Mouse (Mus musculus) midbrain, embryonic 12.5 days (tissue): ENCODE results near the gene Nfe2l2. TPM values are rescaled to one million over a fixed set of nuclear protein-coding genes. Genes with fewer than 3 reads are reported as not detected.
"Not testable (repeated sequence)": the region's sequence is repeated elsewhere in the genome, so short reads cannot be mapped to it uniquely, and the experiment has no call there.

Source experiments
- ATAC-seq: fragments of 200-750 bp; cut with Nextera tagmentation; 2 replicates; pipeline ENCODE4 v1.8.0; 2017; ENCODE audit warnings: low read depth, moderate TSS enrichment, moderate library complexity; ENCODE audit not compliant: low FRiP score
- H3K27ac ChIP-seq: fragments of 300-500 bp; sonication (generic); replicated peaks from 2 replicates; pipeline ENCODE4 v1.5.1; 2016; ENCODE audit warnings: mild to moderate bottlenecking
- H3K27me3 ChIP-seq: fragments of 300-500 bp; sonication (generic); 2 replicates; pipeline ENCODE4 v1.6.1; 2016; ENCODE audit warnings: mild to moderate bottlenecking
- H3K36me3 ChIP-seq: fragments of 300-500 bp; sonication (generic); 2 replicates; pipeline ENCODE4 v1.6.1; 2016
- H3K4me1 ChIP-seq: fragments of 300-500 bp; sonication (generic); 2 replicates; pipeline ENCODE4 v1.6.1; 2016
- H3K4me2 ChIP-seq: fragments of 300-500 bp; sonication (generic); replicated peaks from 2 replicates; pipeline ENCODE4 v1.6.1; 2016; ENCODE audit warnings: mild to moderate bottlenecking, moderate library complexity
- H3K4me3 ChIP-seq: fragments of 300-500 bp; sonication (generic); 2 replicates; pipeline ENCODE4 v1.5.1; 2016; ENCODE audit warnings: mild to moderate bottlenecking
- H3K9ac ChIP-seq: fragments of 300-500 bp; sonication (generic); replicated peaks from 2 replicates; pipeline ENCODE4 v1.6.1; 2016; ENCODE audit warnings: mild to moderate bottlenecking, moderate library complexity
- H3K9me3 ChIP-seq: fragments of 300-500 bp; sonication (generic); 2 replicates; pipeline ENCODE4 v1.6.1; 2016; ENCODE audit warnings: mild to moderate bottlenecking
- WGBS: fragments of 180-500 bp; shearing (Covaris S2); methylation state at CpG from one replicate; pipeline ENCODE4 v1.1.7; 2016; 5-methylcytosine and 5-hydroxymethylcytosine counted together
- polyA plus RNA-seq: library from polyadenylated mRNA; unstranded; fragments of >200 nt; fragmentation: Nextera tagmentation; extraction: Ambion mirVana; gene quantifications from 2 replicates; pipeline ENCODE4 v1.2.1, GENCODE M21; 2016

Gene Nfe2l2
- polyA plus RNA-seq, 1 experiment from 2014 or later, result 20.3 TPM

DNA sequence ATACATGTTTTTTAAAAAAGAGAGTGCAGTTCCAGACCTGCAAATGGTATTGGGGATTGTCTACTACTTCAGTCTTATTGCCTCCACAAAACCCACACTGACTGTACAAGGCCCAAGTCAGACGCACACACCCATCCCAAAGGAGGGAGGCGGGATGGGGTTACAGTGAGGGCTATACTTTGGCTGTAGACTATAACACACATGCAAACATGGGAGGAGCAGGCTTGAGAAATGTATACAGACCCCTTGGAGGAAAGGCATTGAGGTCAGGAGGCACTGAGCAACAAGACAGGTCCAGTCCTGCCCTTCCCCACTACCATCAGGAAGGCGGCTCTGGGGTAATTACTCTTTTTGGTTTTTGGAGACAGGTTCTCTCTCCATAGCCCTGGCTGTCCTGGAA, 9.5 kb downstream of the Nfe2l2 start:
- 97% methylated on average over 3 of the region's 3 CpGs for WGBS

DNA sequence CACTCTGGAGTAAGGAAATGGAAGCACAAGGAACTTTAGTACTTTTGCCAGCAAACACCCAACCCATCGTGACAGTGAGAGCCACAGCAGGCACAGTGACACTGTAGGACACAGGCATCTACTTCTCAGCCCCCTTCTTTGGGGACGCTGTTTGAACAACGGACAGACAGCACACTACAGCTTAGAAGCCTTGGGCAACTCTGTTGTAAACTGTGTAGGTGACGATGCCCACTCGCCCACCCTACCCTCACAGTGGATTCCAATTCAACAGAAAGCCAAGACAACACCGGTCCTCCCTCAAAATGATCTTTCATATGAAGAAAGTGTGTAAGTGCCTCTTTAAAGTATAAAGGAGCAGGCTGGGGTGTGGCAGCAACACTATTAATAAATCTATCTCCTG, 12.1 kb downstream of the Nfe2l2 start:
- ATAC-seq, result no peak
- WGBS, result 89% methylated on average over 6 of the region's 6 CpGs

More for the DNA sequence above, 9.5 kb downstream of the Nfe2l2 start:
- H3K4me1 ChIP-seq, result peaks cover 21% of the 10 kb centered on the region; the same call in 1 of the 2 replicates
- H3K9ac ChIP-seq, H3K9me3 ChIP-seq, H3K27ac ChIP-seq, H3K27me3 ChIP-seq, ATAC-seq, H3K4me2 ChIP-seq, H3K4me3 ChIP-seq, H3K36me3 ChIP-seq: not testable (repeated sequence)

DNA sequence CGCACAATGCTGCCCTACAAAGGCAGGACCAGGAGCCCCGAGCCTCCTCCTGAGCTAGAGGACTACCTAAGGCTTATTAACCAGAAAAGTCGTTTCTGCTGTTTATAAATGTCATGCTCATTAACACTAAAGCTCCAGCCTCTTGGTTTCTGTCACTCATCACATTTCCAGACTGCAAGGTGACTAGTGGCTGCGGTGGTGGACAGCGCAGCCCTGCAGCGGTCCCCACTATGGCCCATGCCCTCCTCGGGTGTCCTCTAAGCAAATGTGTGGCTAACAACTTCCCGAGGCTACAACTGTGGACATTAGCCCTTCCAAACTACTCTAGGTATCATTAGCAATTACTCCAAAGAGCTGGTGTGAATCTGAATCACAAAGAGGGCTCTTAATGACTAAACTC, 13.1 kb downstream of the Nfe2l2 start:
- no peak overlapping the region for H3K9ac ChIP-seq
- H3K27me3 ChIP-seq, result no peaks in the 10 kb centered on the region
- ATAC-seq, result no peak
- no peak overlapping the region for H3K27ac ChIP-seq
- 0 out of 2 replicates have a peak, but pooled peaks cover 13% of the 10 kb centered on the region for H3K4me1 ChIP-seq
- WGBS, result 86% methylated on average over 8 of the region's 8 CpGs
- no peaks in the 10 kb centered on the region for H3K36me3 ChIP-seq
- no peaks in the 10 kb centered on the region for H3K9me3 ChIP-seq
- no peak overlapping the region for H3K4me3 ChIP-seq
- H3K4me2 ChIP-seq, result no peak overlapping the region

More for the DNA sequence above, 12.1 kb downstream of the Nfe2l2 start:
- H3K4me2 ChIP-seq, result no peak overlapping the region
- no peaks in the 10 kb centered on the region for H3K27me3 ChIP-seq
- H3K4me3 ChIP-seq, result no peak overlapping the region
- peaks cover 18% of the 10 kb centered on the region; the same call in 1 of the 2 replicates for H3K4me1 ChIP-seq
- no peak overlapping the region for H3K27ac ChIP-seq
- no peak overlapping the region for H3K9ac ChIP-seq
- H3K36me3 ChIP-seq, result no peaks in the 10 kb centered on the region
- no peaks in the 10 kb centered on the region for H3K9me3 ChIP-seq

DNA sequence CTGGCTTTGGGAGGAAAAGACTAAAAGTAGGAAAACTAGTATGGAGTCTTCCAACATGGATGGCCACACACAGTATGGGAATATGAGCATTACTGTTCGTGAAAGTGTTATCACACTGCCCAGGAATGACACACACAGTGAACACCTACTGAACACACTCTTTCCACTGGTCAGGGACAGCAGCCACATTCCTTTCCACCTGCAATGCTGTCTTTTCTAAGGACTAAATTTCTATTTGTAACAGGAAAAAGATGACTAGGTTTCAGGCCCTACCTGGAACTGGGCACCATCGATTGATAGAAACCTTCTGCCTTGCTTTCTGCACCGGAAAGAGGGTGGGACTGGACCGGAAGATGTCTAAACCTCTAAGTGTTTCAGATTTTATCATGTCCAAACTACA, 13.8 kb downstream of the Nfe2l2 start:
- H3K9me3 ChIP-seq, result no peaks in the 10 kb centered on the region
- 0 out of 2 replicates have a peak, but pooled peaks cover 10% of the 10 kb centered on the region for H3K4me1 ChIP-seq
- no peaks in the 10 kb centered on the region for H3K27me3 ChIP-seq
- 95% methylated on average over 4 of the region's 4 CpGs for WGBS
- H3K36me3 ChIP-seq, result no peaks in the 10 kb centered on the region
- H3K4me2 ChIP-seq, result no peak overlapping the region
- no peak overlapping the region for H3K27ac ChIP-seq
- no peak for ATAC-seq
- no peak overlapping the region for H3K9ac ChIP-seq
- no peak overlapping the region for H3K4me3 ChIP-seq

DNA sequence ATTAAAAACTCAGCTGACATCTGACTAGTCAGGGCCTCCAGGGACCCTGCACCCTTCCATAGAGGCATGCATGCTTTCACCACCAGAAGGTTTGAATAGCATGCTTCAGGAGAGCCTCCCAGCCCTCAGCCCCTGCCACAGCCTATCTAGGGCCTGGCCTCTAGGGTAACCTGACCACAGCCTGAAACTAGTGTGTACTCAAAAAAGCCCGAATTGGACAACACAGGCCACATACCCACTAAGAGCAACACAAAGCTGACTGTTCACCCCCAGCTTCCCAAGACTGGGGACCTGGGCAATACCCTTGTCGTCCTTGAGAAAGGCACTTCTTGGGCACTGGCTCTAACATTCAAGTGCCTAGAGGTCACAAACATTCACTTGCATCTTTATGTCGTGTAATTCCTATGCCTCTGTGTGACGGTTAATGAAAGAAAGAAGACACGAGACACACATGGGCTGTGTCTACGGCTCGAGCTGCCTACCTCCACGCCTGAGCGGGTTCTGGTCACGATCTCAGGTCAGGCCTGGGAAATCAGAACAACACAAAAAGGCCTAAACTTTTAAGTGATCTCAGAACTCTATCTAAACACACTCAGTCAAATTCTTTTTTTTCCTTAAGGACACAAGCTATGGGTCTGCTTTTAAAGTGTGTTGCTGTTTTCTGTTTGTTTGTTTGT, 14.8 kb downstream of the Nfe2l2 start:
- Histone ChIP-seq H3K36me3 (no peaks in the 10 kb centered on the region), H3K4me1 (0 out of 2 replicates have a peak, but pooled peaks cover 10% of the 10 kb centered on the region), H3K9ac (no peak overlapping the region), H3K27me3 (no peaks in the 10 kb centered on the region), H3K9me3 (no peaks in the 10 kb centered on the region), H3K4me2 (no peak overlapping the region), H3K4me3 (no peak overlapping the region), H3K27ac (no peak overlapping the region)
- 71% methylated on average over 10 of the region's 10 CpGs for WGBS
- ATAC-seq, result no peak

DNA sequence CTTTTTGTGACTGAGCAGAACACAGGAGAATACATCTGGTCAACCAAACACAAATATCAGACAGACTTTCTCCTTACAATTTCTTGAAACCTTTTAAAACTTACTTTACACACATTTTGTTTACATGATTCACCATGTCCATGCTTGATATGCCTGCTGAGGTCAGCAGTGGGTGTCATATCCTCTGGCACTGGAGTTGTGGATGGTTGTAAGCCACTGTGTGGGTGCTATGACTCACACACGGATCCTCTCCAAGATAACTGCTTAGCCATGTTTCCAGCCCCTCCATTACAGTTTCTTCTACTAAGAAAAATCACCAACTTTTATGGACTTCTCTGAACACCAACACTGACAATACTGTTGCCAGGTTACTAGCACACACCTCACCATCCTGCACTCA, 15.5 kb downstream of the Nfe2l2 start:
- no peak overlapping the region for H3K4me3 ChIP-seq
- no peak overlapping the region for H3K9ac ChIP-seq
- 93% methylated on average over 1 of the region's 1 CpGs for WGBS
- ATAC-seq, result no peak
- H3K36me3 ChIP-seq, result no peaks in the 10 kb centered on the region
- no peak overlapping the region for H3K4me2 ChIP-seq
- no peaks in the 10 kb centered on the region for H3K27me3 ChIP-seq
- no peak overlapping the region for H3K27ac ChIP-seq
- H3K9me3 ChIP-seq, result no peaks in the 10 kb centered on the region
- 0 out of 2 replicates have a peak, but pooled peaks cover 10% of the 10 kb centered on the region for H3K4me1 ChIP-seq

DNA sequence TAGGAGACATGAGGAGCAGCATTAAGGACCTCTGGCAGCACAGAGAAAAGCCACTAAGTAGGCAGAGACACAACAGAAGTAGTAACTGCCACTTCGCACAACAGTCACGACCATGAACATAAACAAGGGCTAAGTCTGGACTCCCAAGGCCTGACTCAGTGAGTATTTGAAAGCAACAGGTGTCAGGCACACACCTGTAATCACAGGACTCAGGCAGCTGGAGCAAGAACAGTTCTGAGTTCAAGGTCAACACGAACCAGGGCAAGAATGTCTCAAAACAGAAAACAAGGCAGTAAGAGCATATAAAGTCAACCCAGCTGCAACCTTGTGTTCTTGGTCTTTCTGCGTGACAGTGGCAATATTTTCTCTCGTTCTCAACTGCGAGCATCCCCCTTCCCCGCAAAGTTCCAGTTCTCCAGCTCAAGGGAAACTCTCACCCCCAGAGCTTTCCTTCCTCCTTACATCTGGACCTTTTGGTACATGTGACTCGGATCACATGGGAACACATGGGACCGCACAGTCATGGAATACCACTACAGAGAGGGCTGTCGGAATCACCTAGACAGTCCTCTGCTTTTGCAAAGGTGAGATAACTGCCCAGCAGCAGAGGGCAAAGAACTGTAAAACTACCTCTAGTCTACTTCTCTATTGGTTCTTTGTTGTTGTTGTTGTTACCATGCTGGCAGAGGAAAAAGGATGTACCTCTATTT, 17.2 kb downstream of the Nfe2l2 start:
- no peak for ATAC-seq

DNA sequence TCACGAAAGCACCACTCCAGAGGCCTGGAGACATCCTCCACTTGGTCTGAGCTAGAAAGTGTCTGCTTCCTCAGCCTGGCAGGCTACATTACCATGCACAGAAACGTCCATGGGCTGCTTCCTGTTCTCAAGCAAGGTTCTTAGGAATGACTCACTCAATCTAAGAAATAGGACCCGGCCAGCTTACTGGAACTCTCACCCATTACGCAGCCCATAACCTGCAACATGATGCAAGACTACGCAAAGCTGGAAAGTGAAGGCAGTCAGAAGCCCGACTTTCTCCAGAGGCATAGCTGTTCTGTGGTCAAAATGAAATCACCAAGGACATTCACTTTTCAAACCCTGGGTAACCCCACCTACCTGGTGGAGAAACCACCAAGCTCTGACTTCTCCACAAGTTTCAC, 19.0 kb downstream of the Nfe2l2 start:
- 87% methylated on average over 6 of the region's 6 CpGs for WGBS
- H3K36me3 ChIP-seq, result no peaks in the 10 kb centered on the region
- ATAC-seq, result no peak

More for the DNA sequence above, 17.2 kb downstream of the Nfe2l2 start:
- no peak overlapping the region for H3K9ac ChIP-seq
- no peak overlapping the region for H3K4me2 ChIP-seq
- 93% methylated on average over 10 of the region's 10 CpGs for WGBS
- no peak overlapping the region for H3K4me3 ChIP-seq
- H3K27ac ChIP-seq, result no peak overlapping the region
- no peaks in the 10 kb centered on the region for H3K4me1 ChIP-seq
- no peaks in the 10 kb centered on the region for H3K27me3 ChIP-seq
- no peaks in the 10 kb centered on the region for H3K9me3 ChIP-seq
- no peaks in the 10 kb centered on the region for H3K36me3 ChIP-seq

DNA sequence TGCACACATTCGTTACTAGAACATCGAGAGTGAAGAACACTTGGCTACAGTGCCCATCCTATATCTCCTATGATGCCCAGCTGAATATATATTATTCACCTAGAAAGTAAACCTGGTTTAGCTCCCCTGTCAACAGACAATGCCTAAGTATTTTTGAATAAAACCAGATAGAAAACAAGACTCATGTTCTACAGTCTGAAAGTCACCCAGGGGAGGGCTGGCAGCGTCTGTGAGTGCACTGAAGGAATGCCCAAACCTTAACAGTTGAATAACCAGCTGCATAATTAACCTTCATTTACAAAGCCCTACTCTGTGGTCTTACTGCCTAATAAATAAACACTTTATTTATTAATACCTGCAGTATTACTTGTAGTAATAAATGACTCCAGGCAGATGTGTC, 19.9 kb downstream of the Nfe2l2 start:
- WGBS, result 83% methylated on average over 3 of the region's 3 CpGs

More for the DNA sequence above, 19.0 kb downstream of the Nfe2l2 start:
- H3K27me3 ChIP-seq, result no peaks in the 10 kb centered on the region
- H3K9me3 ChIP-seq, result no peaks in the 10 kb centered on the region
- H3K4me1 ChIP-seq, result no peaks in the 10 kb centered on the region
- no peak overlapping the region for H3K9ac ChIP-seq
- no peak overlapping the region for H3K4me2 ChIP-seq
- H3K4me3 ChIP-seq, result no peak overlapping the region
- H3K27ac ChIP-seq, result no peak overlapping the region

DNA sequence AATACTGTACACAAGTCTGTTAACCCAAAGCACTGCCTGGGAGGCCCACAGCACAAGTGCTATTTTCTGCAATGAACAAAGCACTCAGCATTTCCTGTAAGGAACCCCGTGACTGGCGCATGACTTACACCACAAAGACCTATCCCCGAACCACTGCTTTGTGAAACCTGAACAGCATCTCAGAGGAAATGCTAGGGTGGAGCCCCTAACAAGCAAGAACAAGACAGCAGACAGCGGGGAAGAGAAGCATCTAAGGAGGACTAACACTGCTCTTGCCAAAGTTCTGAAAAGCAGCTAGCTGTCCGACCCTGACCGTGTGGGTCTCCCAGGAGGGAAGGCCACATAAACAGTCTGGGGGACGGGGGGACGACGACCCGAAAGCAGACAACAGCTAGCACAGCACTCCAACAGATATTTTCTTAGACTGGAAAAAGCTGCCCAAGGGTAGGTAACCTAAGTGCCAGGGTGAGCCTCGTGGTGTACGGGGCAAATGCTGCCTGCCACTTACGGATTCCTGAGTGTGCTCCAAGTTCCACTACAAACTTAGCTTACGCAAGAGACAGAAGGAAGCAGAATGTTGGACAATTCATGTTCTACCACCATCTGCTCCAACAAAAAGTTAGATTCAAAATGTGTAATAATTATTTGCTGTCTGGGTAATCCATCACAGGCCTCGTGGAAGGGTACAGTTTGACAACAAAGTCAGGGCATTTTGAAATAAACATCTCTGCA, 21.3 kb downstream of the Nfe2l2 start:
- H3K4me3 ChIP-seq, result no peak overlapping the region
- H3K36me3 ChIP-seq, result no peaks in the 10 kb centered on the region
- H3K9ac ChIP-seq, result no peak overlapping the region
- H3K4me2 ChIP-seq, result no peak overlapping the region
- WGBS, result 82% methylated on average over 15 of the region's 15 CpGs
- no peaks in the 10 kb centered on the region for H3K27me3 ChIP-seq
- no peaks in the 10 kb centered on the region for H3K9me3 ChIP-seq
- H3K4me1 ChIP-seq, result no peaks in the 10 kb centered on the region
- no peak overlapping the region for H3K27ac ChIP-seq
- ATAC-seq, result no peak

More for the DNA sequence above, 19.9 kb downstream of the Nfe2l2 start:
- no peak for ATAC-seq
- no peaks in the 10 kb centered on the region for H3K9me3 ChIP-seq
- no peaks in the 10 kb centered on the region for H3K36me3 ChIP-seq
- no peak overlapping the region for H3K4me3 ChIP-seq
- H3K4me2 ChIP-seq, result no peak overlapping the region
- no peaks in the 10 kb centered on the region for H3K27me3 ChIP-seq
- no peak overlapping the region for H3K9ac ChIP-seq
- H3K4me1 ChIP-seq, result no peaks in the 10 kb centered on the region
- no peak overlapping the region for H3K27ac ChIP-seq

DNA sequence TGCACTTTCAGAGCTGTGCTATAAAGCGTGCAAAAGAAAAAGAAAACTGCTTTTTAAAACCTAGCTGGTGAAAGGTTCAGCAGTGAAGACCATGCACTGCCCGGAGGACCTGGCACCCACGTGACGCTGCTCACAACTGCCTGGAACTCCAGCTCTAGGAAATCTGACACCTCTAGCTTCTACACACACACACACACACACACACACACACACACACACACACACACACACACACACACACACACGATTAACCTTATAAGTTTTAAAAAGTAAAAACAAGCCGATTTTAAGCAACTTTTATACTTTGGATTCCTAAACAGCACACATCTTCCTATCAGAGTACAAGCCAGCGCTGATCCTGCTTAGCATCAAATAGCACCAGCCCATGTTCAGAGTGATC, 23.0 kb downstream of the Nfe2l2 start:
- 74% methylated on average over 7 of the region's 7 CpGs for WGBS

DNA sequence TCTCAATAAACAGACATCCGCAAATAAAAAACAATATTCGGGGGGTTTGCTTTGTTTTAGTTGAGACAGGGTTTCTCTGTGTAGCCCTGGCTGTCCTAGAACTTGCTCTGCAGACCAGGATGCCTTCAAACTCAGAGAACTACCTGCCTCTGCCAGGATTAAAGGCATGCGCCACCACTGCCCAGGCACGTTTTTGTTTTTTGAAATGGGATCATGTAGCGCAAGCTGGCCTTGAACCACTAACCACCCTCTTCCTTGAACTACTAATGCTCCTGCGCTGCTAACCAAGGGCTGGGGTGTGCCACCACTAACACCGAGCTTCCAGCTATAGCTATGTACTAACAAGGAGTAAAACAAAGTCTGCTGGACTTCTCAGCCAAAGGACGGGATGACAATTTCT, 24.5 kb downstream of the Nfe2l2 start:
- no peaks in the 10 kb centered on the region for H3K4me1 ChIP-seq
- peaks cover 13% of the 10 kb centered on the region for H3K36me3 ChIP-seq
- no peaks in the 10 kb centered on the region for H3K27me3 ChIP-seq
- WGBS, result 94% methylated on average over 8 of the region's 8 CpGs
- H3K4me2 ChIP-seq, result no peak overlapping the region
- no peak overlapping the region for H3K4me3 ChIP-seq
- H3K9ac ChIP-seq, result no peak overlapping the region
- H3K27ac ChIP-seq, result no peak overlapping the region
- H3K9me3 ChIP-seq, result no peaks in the 10 kb centered on the region
- ATAC-seq, result no peak

More for the DNA sequence above, 23.0 kb downstream of the Nfe2l2 start:
- Histone ChIP-seq H3K4me3 (no peak overlapping the region), H3K36me3 (peaks cover 6% of the 10 kb centered on the region), H3K27me3 (no peaks in the 10 kb centered on the region), H3K9me3 (no peaks in the 10 kb centered on the region), H3K9ac (no peak overlapping the region), H3K4me1 (no peaks in the 10 kb centered on the region), H3K27ac (no peak overlapping the region), H3K4me2 (no peak overlapping the region)
- ATAC-seq, result no peak
